Mouse (Mus musculus): ENCODE results near the gene Lztfl1. TPM values are rescaled to one million over a fixed set of nuclear protein-coding genes. Genes with fewer than 3 reads are reported as not detected.
"Not testable (repeated sequence)": the region's sequence is repeated elsewhere in the genome, so short reads cannot be mapped to it uniquely, and the experiment has no call there.

Lztfl1 gene
- polyA plus RNA-seq, 1 experiment from 2014 or later = 47.1 TPM

- Histone ChIP-seq H3K4me1 (replicated peaks) (no peaks in the 10 kb centered on the region), H3K4me2 (replicated peaks) (no peak overlapping the region), H3K27me3 (replicated peaks) (no peaks in the 10 kb centered on the region), H3K27ac (no peak overlapping the region), H3K9me3 (no peaks in the 10 kb centered on the region), H3K4me3 (replicated peaks) (no peak overlapping the region), H3K36me3 (no peaks in the 10 kb centered on the region), H3K9ac (no peak overlapping the region)
- WGBS = 55% methylated on average over 5 of the region's 5 CpGs
- no peak for ATAC-seq
Measured at GRCm38 (mm10) chr9:123665645-123666044, 51.9 kb downstream of the Lztfl1 start.

GRCm38 (mm10) chr9:123659986-123660676, 57.4 kb downstream of the Lztfl1 start:
- not testable (repeated sequence) for H3K9me3 ChIP-seq; H3K27me3 ChIP-seq (replicated peaks); H3K27ac ChIP-seq; H3K4me3 ChIP-seq (replicated peaks); H3K9ac ChIP-seq; H3K4me1 ChIP-seq (replicated peaks); H3K36me3 ChIP-seq; ATAC-seq; H3K4me2 ChIP-seq (replicated peaks)
- 89% methylated on average over 17 of the region's 18 CpGs for WGBS

DNA sequence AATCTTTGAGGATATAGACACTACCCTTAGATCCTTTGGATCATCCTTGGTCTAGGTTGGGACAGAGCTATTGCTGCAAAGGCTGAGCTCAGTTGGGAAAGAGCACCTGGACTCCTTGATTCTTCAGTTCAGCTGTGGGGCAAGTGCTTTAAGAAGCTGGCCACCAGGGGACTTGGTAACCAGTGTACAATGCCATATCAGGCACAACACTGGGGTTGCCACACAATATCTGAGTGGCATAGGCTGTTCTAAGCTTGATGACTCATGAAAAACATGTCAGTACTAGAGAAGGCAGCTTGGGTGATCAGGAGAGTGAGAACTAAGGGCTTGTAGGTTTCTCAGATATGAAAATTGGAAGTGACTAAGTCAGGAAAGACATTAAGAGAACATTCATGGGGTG, 58.5 kb downstream of the Lztfl1 start:
- Histone ChIP-seq H3K9me3 (no peaks in the 10 kb centered on the region), H3K27ac (no peak overlapping the region), H3K4me2 (replicated peaks) (no peak overlapping the region), H3K4me3 (replicated peaks) (no peak overlapping the region), H3K27me3 (replicated peaks) (no peaks in the 10 kb centered on the region), H3K36me3 (no peaks in the 10 kb centered on the region), H3K4me1 (replicated peaks) (no peaks in the 10 kb centered on the region), H3K9ac (no peak overlapping the region)
- ATAC-seq = no peak

- Histone ChIP-seq H3K4me1 (replicated peaks) (no peaks in the 10 kb centered on the region), H3K9me3 (no peaks in the 10 kb centered on the region), H3K27ac (no peak overlapping the region), H3K4me3 (replicated peaks) (no peak overlapping the region), H3K9ac (no peak overlapping the region), H3K4me2 (replicated peaks) (no peak overlapping the region), H3K27me3 (replicated peaks) (no peaks in the 10 kb centered on the region), H3K36me3 (no peaks in the 10 kb centered on the region)
- 82% methylated on average over 3 of the region's 3 CpGs for WGBS
- ATAC-seq = no peak
Measured at GRCm38 (mm10) chr9:123657457-123657856, 60.0 kb downstream of the Lztfl1 start.

- H3K36me3 ChIP-seq = no peaks in the 10 kb centered on the region
- ATAC-seq = peak; percentile 92
- H3K9me3 ChIP-seq = no peaks in the 10 kb centered on the region
- H3K27ac ChIP-seq = no peak overlapping the region
- 0 out of 2 replicates have a peak overlapping the region, but pooled peaks have one; percentile 6 for H3K4me2 ChIP-seq (replicated peaks)
- no peaks in the 10 kb centered on the region for H3K4me1 ChIP-seq (replicated peaks)
- no peaks in the 10 kb centered on the region for H3K27me3 ChIP-seq (replicated peaks)
- 41% methylated on average over 4 of the region's 4 CpGs for WGBS
- H3K4me3 ChIP-seq (replicated peaks) = no peak overlapping the region
- no peak overlapping the region for H3K9ac ChIP-seq
Measured at GRCm38 (mm10) chr9:123651369-123651768, 66.1 kb downstream of the Lztfl1 start.

DNA sequence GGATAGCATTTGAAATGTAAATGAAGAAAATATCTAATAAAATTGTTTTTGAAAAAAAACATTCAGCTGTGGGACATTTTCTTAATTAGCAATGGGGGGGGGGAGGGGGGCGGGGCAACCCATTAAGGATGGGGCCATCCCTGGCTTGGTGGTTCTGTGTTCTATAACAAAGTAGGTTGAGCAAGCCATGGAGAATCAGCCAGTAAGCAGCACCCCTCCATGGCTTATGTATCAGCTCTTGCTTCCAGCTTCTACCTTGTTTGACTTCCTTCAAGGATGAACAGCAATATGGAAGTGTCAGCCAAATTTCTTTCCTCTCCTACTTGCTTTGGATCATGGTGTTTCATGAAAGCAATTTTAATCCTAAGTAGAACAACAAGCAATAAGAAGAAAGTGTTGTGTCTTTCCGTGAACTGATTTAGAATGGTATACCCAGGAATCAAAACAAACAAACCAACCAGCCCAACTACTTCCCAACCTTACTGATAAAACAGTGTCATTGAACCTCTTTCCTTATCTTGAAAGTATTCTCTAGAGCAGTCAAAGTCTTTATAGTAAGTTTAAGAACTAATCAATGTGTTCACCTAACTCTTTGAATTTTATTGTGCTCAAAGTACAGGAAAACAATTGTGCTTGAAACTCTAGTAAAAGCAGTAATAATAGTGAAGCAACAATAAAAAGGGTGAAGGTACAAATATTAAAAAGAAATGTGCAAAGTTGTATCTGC, 67.5 kb downstream of the Lztfl1 start:
- no peaks in the 10 kb centered on the region for H3K36me3 ChIP-seq
- H3K27ac ChIP-seq = no peak overlapping the region
- H3K4me2 ChIP-seq (replicated peaks) = no peak overlapping the region
- 75% methylated on average over 2 of the region's 2 CpGs for WGBS
- no peaks in the 10 kb centered on the region for H3K9me3 ChIP-seq
- H3K9ac ChIP-seq = no peak overlapping the region
- peak; percentile 71 for ATAC-seq
- no peaks in the 10 kb centered on the region for H3K27me3 ChIP-seq (replicated peaks)
- H3K4me3 ChIP-seq (replicated peaks) = no peak overlapping the region
- no peaks in the 10 kb centered on the region for H3K4me1 ChIP-seq (replicated peaks)

Other genes with a start within 250 kb of the Lztfl1 start
- 51.9 and 52.3 TPM in 2 replicates for gene Limd1, start 239.0 kb downstream of the Lztfl1 start, polyA plus RNA-seq (2015; fragmentation: Nextera tagmentation; extraction: Ambion mirVana)
- 67.8 and 69.5 TPM in 2 replicates for gene Sacm1l, start 187.9 kb downstream of the Lztfl1 start, polyA plus RNA-seq (2015; fragmentation: Nextera tagmentation; extraction: Ambion mirVana)
- gene Slc6a20b, start 85.1 kb downstream of the Lztfl1 start, polyA plus RNA-seq (2015; fragmentation: Nextera tagmentation; extraction: Ambion mirVana) = 0.45 and 0.59 TPM in 2 replicates
- gene Ccr9, start 39.3 kb downstream of the Lztfl1 start, polyA plus RNA-seq (2015; fragmentation: Nextera tagmentation; extraction: Ambion mirVana) = 0.54 and 0.75 TPM in 2 replicates
- gene Slc6a20a, start 38.8 kb downstream of the Lztfl1 start, polyA plus RNA-seq (2015; fragmentation: Nextera tagmentation; extraction: Ambion mirVana) = 16.8 and 19.8 TPM in 2 replicates
- gene Cxcr6, start 88.8 kb upstream of the Lztfl1 start, polyA plus RNA-seq (2015; fragmentation: Nextera tagmentation; extraction: Ambion mirVana) = 1.3 and 1.6 TPM in 2 replicates
- 11.2 and 12.0 TPM in 2 replicates for gene Fyco1, start 134.2 kb upstream of the Lztfl1 start, polyA plus RNA-seq (2015; fragmentation: Nextera tagmentation; extraction: Ambion mirVana)
- gene Xcr1, start 144.3 kb upstream of the Lztfl1 start, polyA plus RNA-seq (2015; fragmentation: Nextera tagmentation; extraction: Ambion mirVana) = not detected in 2 replicates

Measured in intestine, embryonic 15.5 days (tissue).